Mouse (Mus musculus) MEL (cell line): ENCODE results near the gene Neurl4. TPM values are rescaled to one million over a fixed set of nuclear protein-coding genes. Genes with fewer than 3 reads are reported as not detected.

Experiments
- DNase-seq: peaks from one replicate; pipeline ENCODE4 v3.0.0; 2011; ENCODE audit warnings: low read depth, low spot score
- H3K27ac ChIP-seq: 2 replicates; pipeline ENCODE4 v1.5.1; 2012; ENCODE audit warnings: low read depth, mild to moderate bottlenecking, control low read depth, low read length, moderate library complexity; ENCODE audit not compliant: control insufficient read depth
- H3K27me3 ChIP-seq, 2 experiments: fragments of 150-350 bp in 1 of 2; sonication (generic) in 1 of 2; 2 replicates each; pipeline ENCODE4 v1.6.1; 2012; ENCODE audit warnings: low read length in 2 of 2, mild to moderate bottlenecking in 2 of 2, improper control_type of control experiment in 1 of 2, moderate library complexity in 1 of 2; ENCODE audit not compliant: insufficient read depth in 2 of 2, control insufficient read depth in 1 of 2
- H3K36me3 ChIP-seq, 2 experiments: 2 replicates each; pipeline ENCODE4 v1.6.1; 2012 to 2014; ENCODE audit warnings: low read length in 2 of 2, improper control_type of control experiment in 1 of 2, inconsistent platforms in 1 of 2, mild to moderate bottlenecking in 1 of 2; ENCODE audit not compliant: insufficient read depth in 2 of 2, control insufficient read depth in 1 of 2
- H3K4me1 ChIP-seq, 2 experiments: fragments of 150-350 bp in 1 of 2; sonication (generic) in 1 of 2; 2 replicates each; pipeline ENCODE4 v1.6.1; 2012; ENCODE audit warnings: low read length in 2 of 2, improper control_type of control experiment in 1 of 2, mild to moderate bottlenecking in 1 of 2; ENCODE audit not compliant: insufficient read depth in 2 of 2, control insufficient read depth in 1 of 2
- H3K4me3 ChIP-seq, 2 experiments: fragments of 150-350 bp in 1 of 2; sonication (generic) in 1 of 2; 2 replicates each; pipeline ENCODE4 v1.5.1; 2012; ENCODE audit warnings: low read depth in 2 of 2, low read length in 2 of 2, mild to moderate bottlenecking in 2 of 2, moderate library complexity in 2 of 2, control low read depth in 1 of 2, improper control_type of control experiment in 1 of 2; ENCODE audit not compliant: control insufficient read depth in 1 of 2, insufficient read depth in 1 of 2
- H3K79me2 ChIP-seq: 2 replicates; pipeline ENCODE4 v1.6.1; 2012; ENCODE audit warnings: mild to moderate bottlenecking, low read length, moderate library complexity; ENCODE audit not compliant: control insufficient read depth, poor library complexity, insufficient read depth
- H3K9ac ChIP-seq: 2 replicates; pipeline ENCODE4 v1.6.1; 2012; ENCODE audit warnings: low read depth, mild to moderate bottlenecking, control low read depth, low read length, moderate library complexity; ENCODE audit not compliant: control insufficient read depth, poor library complexity, severe bottlenecking
- H3K9me3 ChIP-seq: fragments of 150-350 bp; sonication (generic); replicated peaks from 2 replicates; pipeline ENCODE4 v1.6.1; 2012; ENCODE audit warnings: mild to moderate bottlenecking, low read length, improper control_type of control experiment, moderate library complexity; ENCODE audit not compliant: insufficient read depth
- BHLHE40 ChIP-seq: IDR thresholded peaks from 2 replicates; pipeline ENCODE4 v1.6.1; 2012; ENCODE audit warnings: low read depth, mild to moderate bottlenecking, inconsistent platforms, low read length, improper control_type of control experiment, borderline replicate concordance
- E2F4 ChIP-seq: IDR thresholded peaks from 2 replicates; pipeline ENCODE4 v1.6.1; 2011; ENCODE audit warnings: low read depth, low read length, improper control_type of control experiment, borderline replicate concordance
- EP300 ChIP-seq, 2 experiments: IDR thresholded peaks; 2 replicates each; pipeline ENCODE4 v1.6.1; 2011; ENCODE audit warnings: improper control_type of control experiment in 2 of 2, low read length in 2 of 2, low read depth in 1 of 2, mild to moderate bottlenecking in 1 of 2
- GABPA ChIP-seq: IDR thresholded peaks from 2 replicates; pipeline ENCODE4 v1.6.1; 2012; ENCODE audit warnings: low read depth, mild to moderate bottlenecking, inconsistent platforms, low read length, improper control_type of control experiment, moderate library complexity
- GATA1 ChIP-seq: IDR thresholded peaks from 2 replicates; pipeline ENCODE4 v1.6.1; 2011; ENCODE audit warnings: low read depth, low read length, improper control_type of control experiment
- HCFC1 ChIP-seq: IDR thresholded peaks from 2 replicates; pipeline ENCODE4 v1.6.1; 2012; ENCODE audit warnings: low read depth, mild to moderate bottlenecking, inconsistent platforms, low read length, improper control_type of control experiment, moderate library complexity
- KAT2A ChIP-seq: conservative IDR thresholded peaks from 2 replicates; pipeline ENCODE4 v1.6.1; 2012; ENCODE audit warnings: low read depth, low read length, improper control_type of control experiment, inconsistent platforms
- MAX ChIP-seq: IDR thresholded peaks from 2 replicates; pipeline ENCODE4 v1.6.1; 2011; ENCODE audit warnings: low read length, improper control_type of control experiment
- MYC ChIP-seq: IDR thresholded peaks from 2 replicates; pipeline ENCODE4 v1.6.1; 2011; ENCODE audit warnings: low read depth, mild to moderate bottlenecking, low read length, improper control_type of control experiment, moderate library complexity
- POLR2A ChIP-seq, 2 experiments: IDR thresholded peaks; 2 replicates each; pipeline ENCODE4 v1.6.1; 2011 to 2012; ENCODE audit warnings: low read length in 2 of 2, mild to moderate bottlenecking in 2 of 2, control low read depth in 1 of 2, improper control_type of control experiment in 1 of 2, low read depth in 1 of 2, moderate library complexity in 1 of 2; ENCODE audit not compliant: control insufficient read depth in 1 of 2, insufficient read depth in 1 of 2, poor library complexity in 1 of 2
- POLR2AphosphoS2 ChIP-seq: IDR thresholded peaks from 2 replicates; pipeline ENCODE4 v1.6.1; 2011; ENCODE audit warnings: low read length, improper control_type of control experiment
- RCOR1 ChIP-seq: IDR thresholded peaks from 2 replicates; pipeline ENCODE4 v1.6.1; 2012; ENCODE audit warnings: low read depth, mild to moderate bottlenecking, inconsistent platforms, low read length, improper control_type of control experiment
- TAL1 ChIP-seq: IDR thresholded peaks from 2 replicates; pipeline ENCODE4 v1.6.1; 2012; ENCODE audit warnings: mild to moderate bottlenecking, inconsistent platforms, low read length, moderate library complexity, mixed read lengths
- TBP ChIP-seq: IDR thresholded peaks from 2 replicates; pipeline ENCODE4 v1.8.0; 2011; ENCODE audit warnings: low read depth, low read length, improper control_type of control experiment
- TCF12 ChIP-seq: IDR thresholded peaks from 2 replicates; pipeline ENCODE4 v1.6.1; 2014; ENCODE audit warnings: low read depth, mild to moderate bottlenecking, inconsistent platforms, low read length, improper control_type of control experiment, moderate library complexity
- USF1 ChIP-seq: IDR thresholded peaks from 2 replicates; pipeline ENCODE4 v1.6.1; 2014; ENCODE audit warnings: low read depth, mild to moderate bottlenecking, inconsistent platforms, low read length, improper control_type of control experiment, moderate library complexity
- USF2 ChIP-seq, 2 experiments: IDR thresholded peaks; 2 replicates each; pipeline ENCODE4 v1.6.1; 2011 to 2012; ENCODE audit warnings: improper control_type of control experiment in 2 of 2, low read length in 2 of 2, borderline replicate concordance in 1 of 2, inconsistent platforms in 1 of 2, low read depth in 1 of 2, mild to moderate bottlenecking in 1 of 2; ENCODE audit not compliant: insufficient read depth in 1 of 2
- ZC3H11A ChIP-seq: IDR thresholded peaks from 2 replicates; pipeline ENCODE4 v1.6.1; 2012; ENCODE audit warnings: low read depth, mild to moderate bottlenecking, inconsistent platforms, low read length, improper control_type of control experiment
- ZKSCAN1 ChIP-seq: IDR thresholded peaks from 2 replicates; pipeline ENCODE4 v1.6.1; 2012; ENCODE audit warnings: low read depth, mild to moderate bottlenecking, inconsistent platforms, low read length, improper control_type of control experiment, moderate library complexity
- ZMIZ1 ChIP-seq: IDR thresholded peaks from 2 replicates; pipeline ENCODE4 v1.6.1; 2012; ENCODE audit warnings: low read depth, mild to moderate bottlenecking, inconsistent platforms, low read length, improper control_type of control experiment, moderate library complexity
- polyA plus RNA-seq, 2 experiments: library from polyadenylated mRNA; stranded (reverse) in 1 of 2; unstranded in 1 of 2; fragments of >175 nt in 1 of 2; fragments of >200 nt in 1 of 2; gene quantifications; 2 replicates each; pipeline versions ENCODE4 v1.2.1 to v1.2.4; 2012; ENCODE audit warnings: low replicate concordance in 2 of 2, low read depth in 1 of 2; ENCODE audit not compliant: insufficient read length in 2 of 2, insufficient read depth in 1 of 2, missing spikeins in 1 of 2
- total RNA-seq: library from RNA; depleted of rRNA; stranded (reverse); fragments of 300-350 nt; gene quantifications from 2 replicates; pipeline ENCODE4 v1.2.3, GENCODE M21; 2012

Neurl4 gene
- total and polyA plus RNA-seq, 3 experiments, result 50.9 to 58.0 TPM; not detected in 1

- H3K9ac ChIP-seq, result no peak overlapping the region
Observed at GRCm38 (mm10) chr11:69936714-69937347, 36.0 kb downstream of the Neurl4 start.

GRCm38 (mm10) chr11:69937385-69937784 is 36.5 kb downstream of the Neurl4 start:
- Histone ChIP-seq H3K9ac (no peak overlapping the region), H3K27me3 (peaks cover under 1 to 4% of the 10 kb centered on the region in 2 experiments; a peak in 3 of 4 replicates), H3K79me2 (no peaks in the 10 kb centered on the region), H3K27ac (no peak overlapping the region), H3K36me3 (peaks cover 0 to 8% of the 10 kb centered on the region in 2 experiments; a peak in 2 of 4 replicates), H3K9me3 (no peaks in the 10 kb centered on the region), H3K4me3 (no peak overlapping the region), H3K4me1 (peaks cover 3 to 8% of the 10 kb centered on the region in 2 experiments; a peak in 2 of 4 replicates)
- DNase-seq, result no peak
- no peak for TF ChIP-seq MYC

More at GRCm38 (mm10) chr11:69936714-69937347, 36.0 kb downstream of the Neurl4 start:
- Histone ChIP-seq H3K79me2 (no peaks in the 10 kb centered on the region), H3K36me3 (peaks cover 0 to 12% of the 10 kb centered on the region in 2 experiments; a peak in 2 of 4 replicates), H3K27me3 (peaks cover 0 to 2% of the 10 kb centered on the region in 2 experiments; a peak in 3 of 4 replicates)
- TF ChIP-seq KAT2A, result no peak
- TF ChIP-seq TAL1, result no peak
- TF ChIP-seq MYC, result no peak
- TF ChIP-seq E2F4, result no peak
- TF ChIP-seq ZC3H11A, result no peak
- TF ChIP-seq TCF12, result no peak
- no peak for TF ChIP-seq EP300 (IDR thresholded peaks at IDR 0.05; ENCODE audit: low read depth in 1 of 2, low read length in 2 of 2)
- TF ChIP-seq BHLHE40, result no peak
- TF ChIP-seq ZMIZ1, result no peak
- TF ChIP-seq GABPA, result no peak
- TF ChIP-seq RCOR1, result no peak
- no peak for TF ChIP-seq POLR2A (IDR thresholded peaks at IDR 0.05; ENCODE audit: control insufficient read depth in 1 of 2, insufficient read depth in 1 of 2, low read depth in 1 of 2, low read length in 2 of 2, poor library complexity in 1 of 2)
- no peak for TF ChIP-seq GATA1
- no peak for TF ChIP-seq MAX
- no peak for TF ChIP-seq POLR2AphosphoS2
- TF ChIP-seq USF1, result no peak
- TF ChIP-seq USF2 (IDR thresholded peaks at IDR 0.05; ENCODE audit: borderline replicate concordance in 1 of 2, insufficient read depth in 1 of 2, low read depth in 1 of 2, low read length in 2 of 2), result no peak
- TF ChIP-seq HCFC1, result no peak
- TF ChIP-seq TBP, result no peak
- TF ChIP-seq ZKSCAN1, result no peak
- TF ChIP-seq, all 39 proteins: peak for 0
- Histone ChIP-seq H3K27ac (no peak overlapping the region), H3K4me1 (peaks cover 3 to 12% of the 10 kb centered on the region in 2 experiments; a peak in 2 of 4 replicates), H3K9me3 (no peaks in the 10 kb centered on the region), H3K4me3 (no peak overlapping the region)
- no peak for DNase-seq
